Mouse (Mus musculus): ENCODE data around the gene Rflna.

Gene Rflna

DNA sequence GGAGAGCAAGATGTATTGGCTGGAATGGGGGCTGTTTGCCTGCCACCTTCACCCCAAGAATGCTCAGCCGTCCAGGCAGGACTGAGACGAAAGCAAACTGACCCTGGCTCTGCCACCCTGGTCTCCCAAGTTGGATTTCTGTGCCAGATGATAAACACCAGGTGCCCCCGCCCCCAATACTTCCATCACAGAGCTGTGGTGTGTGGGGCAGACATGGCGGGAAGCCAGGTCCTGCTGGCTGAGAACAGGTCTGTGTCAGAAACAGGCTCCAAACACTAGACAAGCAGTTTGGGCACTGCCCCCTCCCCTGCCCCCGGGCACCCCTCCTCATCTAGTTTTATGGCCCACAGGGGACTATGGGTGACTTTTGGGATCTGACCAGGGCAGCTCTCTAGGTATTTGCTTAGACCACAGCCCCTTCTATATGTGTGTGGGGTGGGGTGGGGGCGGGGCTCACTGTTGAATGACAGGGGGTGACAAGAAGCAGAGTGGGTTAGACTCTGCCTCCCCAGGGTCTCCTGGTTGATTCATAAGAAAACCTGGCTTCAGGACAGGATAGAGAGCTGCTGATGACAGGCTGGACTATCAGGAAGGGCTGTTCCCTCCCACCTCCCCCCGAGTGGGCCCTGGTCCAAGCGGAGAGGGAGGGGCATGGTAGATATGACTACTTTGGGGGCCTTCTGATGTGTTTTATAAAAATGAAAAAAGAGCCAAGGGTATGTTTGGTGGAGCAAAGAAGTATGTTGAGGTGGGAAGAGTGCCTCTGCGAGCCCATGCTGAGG is 3.0 kb downstream of the Rflna start:
- in situ Hi-C loops (cut with MboI; ENCODE audit: unreplicated experiment in 2 of 2): no loop called here

DNA sequence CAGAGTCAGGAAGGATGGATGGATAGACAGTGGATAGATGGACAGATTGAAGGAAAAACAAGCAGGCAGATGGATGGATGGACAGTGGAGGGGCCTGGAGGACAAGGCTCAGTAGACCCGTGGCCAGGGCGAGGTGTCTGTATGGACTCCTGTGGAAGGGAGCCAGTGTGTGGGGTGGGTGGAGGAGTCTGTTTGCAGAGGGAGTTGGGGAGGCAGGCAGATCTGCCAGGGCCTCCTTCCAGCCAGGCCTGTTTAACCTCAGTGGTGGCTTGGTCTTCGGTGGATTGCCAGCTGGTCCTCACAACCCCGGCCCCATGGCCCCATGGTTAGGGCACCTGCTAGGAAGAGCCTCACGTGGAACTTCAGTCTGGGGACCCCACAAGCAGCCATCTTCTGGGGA is 3.9 kb downstream of the Rflna start:
- in situ Hi-C loops (cut with MboI; ENCODE audit: unreplicated experiment in 2 of 2): no loop called here

DNA sequence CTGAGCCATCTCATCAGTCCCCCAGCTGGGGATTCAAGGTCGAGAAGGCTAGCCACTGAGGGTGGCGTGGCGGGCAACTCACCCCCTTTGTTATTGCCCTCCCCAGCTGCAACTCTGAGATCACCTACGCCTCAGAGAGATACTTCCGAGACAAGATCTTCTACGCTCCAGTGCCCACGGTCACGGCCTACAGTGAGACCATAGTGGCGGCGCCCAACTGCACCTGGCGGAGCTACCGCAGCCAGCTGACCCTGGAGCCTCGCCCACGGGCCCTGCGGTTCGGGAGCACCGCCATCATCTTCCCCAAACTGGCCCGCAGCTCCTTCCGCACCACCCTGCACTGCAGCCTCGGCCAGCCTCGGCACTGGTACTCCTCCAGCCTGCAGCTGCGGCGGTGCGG is 8.1 kb downstream of the Rflna start:
- in situ Hi-C loops (cut with MboI; ENCODE audit: unreplicated experiment in 2 of 2): no loop called here

DNA sequence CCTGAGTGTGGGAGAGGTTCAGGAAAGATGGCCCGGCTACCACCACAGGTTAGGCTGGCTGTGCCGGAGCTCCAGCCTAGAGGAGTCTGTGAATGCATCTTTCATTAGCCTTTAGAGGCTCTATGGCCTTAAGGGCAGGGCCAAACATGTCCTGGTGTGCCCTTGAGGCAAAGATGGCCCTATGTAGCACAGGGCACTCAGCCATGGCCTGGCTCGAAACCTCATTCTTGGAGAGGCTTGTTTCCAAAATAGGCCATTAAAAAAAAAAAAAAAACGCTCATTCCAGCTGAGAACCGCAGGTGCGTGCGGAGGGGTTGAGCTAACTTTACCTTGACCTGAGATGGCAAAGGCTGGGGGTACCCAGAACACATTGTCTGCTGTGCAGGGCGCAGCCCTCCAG is 8.6 kb downstream of the Rflna start:
- in situ Hi-C loops (cut with MboI; ENCODE audit: unreplicated experiment in 2 of 2): no loop called here

DNA sequence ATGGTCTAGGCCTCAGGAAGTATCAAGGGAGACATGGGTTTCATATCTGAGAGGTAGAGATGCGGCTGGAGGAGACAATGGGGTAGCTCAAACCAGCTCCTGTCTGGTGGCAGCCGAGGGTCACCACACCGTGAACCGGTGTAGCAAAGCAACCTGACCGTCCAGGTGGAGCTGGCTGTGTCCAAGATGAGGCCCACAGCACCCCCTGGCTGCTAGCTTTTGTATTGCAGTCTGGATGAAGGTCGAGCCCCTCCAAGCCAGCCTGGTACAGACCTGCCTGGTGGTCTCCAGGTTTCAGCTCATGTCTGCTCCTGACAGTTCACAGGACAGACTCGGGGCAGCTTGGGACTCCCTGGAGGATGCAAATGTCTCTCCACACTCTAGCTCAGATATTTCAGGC is 11.5 kb downstream of the Rflna start:
- in situ Hi-C loops (cut with MboI; ENCODE audit: unreplicated experiment in 2 of 2): no loop called here

DNA sequence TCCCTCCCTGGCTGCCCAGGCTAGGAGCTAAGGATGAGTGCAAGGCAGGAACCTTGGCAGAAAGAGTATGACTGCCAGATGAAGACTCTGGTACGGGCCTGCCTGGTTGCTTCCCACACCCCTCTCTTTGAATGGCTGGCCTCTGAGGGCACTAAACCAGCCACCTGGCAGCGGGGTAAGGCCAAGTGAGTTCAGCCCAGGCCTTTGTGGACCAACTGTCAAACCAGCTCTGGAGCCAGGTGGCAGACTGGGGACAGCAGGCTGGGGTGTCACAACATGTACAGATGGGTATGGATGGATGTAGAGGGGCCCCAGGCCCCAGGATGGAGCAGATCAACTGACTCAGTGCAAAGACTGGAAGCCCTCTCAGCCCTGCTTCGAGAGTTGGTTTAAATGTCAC is 12.0 kb downstream of the Rflna start:
- in situ Hi-C loops (cut with MboI; ENCODE audit: unreplicated experiment in 2 of 2): no loop called here

DNA sequence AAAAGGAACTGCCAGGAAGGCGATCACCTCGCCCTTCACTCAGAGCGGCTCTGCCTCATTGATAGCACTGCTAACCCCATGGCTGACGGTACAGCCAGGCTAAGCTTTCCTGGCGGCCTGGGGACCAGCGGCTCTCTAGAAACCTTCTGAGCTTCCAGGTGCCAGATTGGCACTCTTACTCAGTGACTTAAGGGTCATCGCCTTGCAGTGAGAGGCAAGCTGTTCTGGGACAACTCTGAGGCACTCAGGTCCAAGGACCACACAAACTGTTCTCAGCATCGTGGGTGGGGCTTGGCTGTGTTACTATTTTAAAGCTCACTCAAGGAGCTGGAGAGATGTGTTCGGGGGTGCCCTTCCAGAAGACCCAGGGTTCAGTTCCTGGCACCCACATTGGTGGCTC is 12.6 kb downstream of the Rflna start:
- in situ Hi-C loops (cut with MboI; ENCODE audit: unreplicated experiment in 2 of 2): no loop called here

DNA sequence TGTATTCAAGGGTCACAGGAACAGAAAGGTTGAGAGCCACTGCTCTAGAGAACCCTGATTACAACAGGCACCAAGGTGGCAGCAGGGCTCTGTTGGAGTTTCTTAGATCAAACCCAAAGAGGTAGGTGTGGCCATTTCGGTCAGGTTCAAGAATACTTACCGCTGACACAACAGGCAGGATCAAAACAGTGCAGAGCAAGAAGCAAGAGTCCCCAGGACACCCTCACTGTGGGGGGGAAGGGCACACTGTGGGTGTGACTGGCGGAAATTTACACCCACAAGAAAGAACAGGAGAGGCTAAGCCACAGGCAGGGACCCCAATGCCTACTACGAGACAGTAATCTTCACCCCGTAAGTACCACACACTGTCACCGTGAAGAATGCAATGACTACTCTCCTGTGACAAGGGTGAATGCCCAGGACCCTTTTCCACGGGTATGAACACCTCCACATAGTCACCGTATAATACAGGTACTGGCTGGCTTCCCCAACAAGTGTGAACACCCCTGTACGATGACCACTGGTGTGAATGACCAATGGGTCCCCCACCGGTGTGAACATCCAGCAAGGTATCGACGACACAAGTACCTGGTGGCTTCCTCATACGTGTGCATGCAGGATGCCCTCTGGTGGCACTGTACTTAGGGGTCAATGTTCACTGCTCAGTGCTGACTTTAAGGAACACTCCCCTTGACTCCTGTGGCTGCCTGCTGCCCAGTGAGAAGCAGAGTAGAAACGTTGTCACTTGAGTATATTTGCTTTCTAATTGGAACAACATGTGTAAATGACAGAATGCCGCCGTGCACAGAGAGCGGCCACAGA is 13.6 kb downstream of the Rflna start:
- in situ Hi-C loops (cut with MboI; ENCODE audit: unreplicated experiment in 2 of 2): no loop called here

DNA sequence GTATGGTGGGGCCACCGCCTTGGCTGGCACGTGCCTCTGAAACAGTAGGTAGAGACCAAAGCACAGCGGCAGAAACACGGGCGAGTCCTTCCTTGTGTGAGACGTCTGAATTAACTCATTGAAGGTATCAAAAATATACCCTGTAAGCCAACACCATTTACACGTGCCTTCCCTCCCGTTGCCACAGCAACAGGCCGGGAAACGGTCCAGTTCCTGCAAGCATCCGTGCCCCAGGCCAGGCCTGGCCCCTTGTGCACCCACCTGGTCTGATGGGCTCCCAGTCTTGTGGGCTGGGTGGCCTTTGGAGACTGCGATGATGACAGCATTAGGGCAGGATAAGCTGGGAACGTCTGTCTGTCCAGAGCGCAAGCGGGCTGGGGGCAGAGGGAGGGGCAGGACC is 14.3 kb downstream of the Rflna start:
- in situ Hi-C loops (cut with MboI; ENCODE audit: unreplicated experiment in 2 of 2): no loop called here

DNA sequence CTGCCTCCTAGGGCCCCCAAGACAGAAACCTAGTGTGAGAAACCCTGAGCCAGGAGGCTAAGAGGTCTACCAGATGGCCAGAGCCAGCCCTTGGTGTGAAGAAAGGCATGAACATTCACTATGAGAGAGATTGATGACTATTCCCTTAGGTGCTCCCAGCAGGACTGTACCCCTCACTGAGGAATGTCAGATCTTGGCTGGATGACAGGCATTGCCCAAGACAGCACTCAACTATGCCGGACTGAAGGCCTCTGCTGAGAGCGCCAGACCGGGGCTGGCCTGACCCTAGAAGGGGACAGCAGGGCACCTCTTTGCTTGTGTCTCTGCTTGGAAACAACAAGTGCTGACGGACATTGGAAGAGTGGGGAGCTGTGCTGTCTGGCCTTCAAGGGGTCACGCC is 16.1 kb downstream of the Rflna start:
- in situ Hi-C loops (cut with MboI; ENCODE audit: unreplicated experiment in 2 of 2): no loop called here

DNA sequence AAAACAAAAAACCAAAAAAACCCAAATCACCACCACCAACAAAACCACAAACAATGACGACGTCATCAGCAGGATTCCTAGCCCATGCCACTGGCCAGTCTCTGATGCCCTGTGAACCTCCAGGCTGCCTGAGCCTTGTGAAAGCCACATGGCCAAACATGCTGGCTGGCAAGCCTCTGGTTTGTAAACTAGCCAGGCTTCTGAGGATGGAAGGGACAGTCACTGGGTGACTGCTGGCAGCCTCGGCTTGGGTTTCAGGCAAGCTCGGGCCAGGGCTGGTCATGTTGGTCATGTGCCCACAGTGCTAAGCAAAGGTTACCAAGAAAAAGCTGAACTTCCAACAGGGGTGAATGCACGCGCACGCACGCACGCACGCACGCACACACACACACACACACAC is 18.3 kb downstream of the Rflna start:
- in situ Hi-C loops (cut with MboI; ENCODE audit: unreplicated experiment in 2 of 2): no loop called here

DNA sequence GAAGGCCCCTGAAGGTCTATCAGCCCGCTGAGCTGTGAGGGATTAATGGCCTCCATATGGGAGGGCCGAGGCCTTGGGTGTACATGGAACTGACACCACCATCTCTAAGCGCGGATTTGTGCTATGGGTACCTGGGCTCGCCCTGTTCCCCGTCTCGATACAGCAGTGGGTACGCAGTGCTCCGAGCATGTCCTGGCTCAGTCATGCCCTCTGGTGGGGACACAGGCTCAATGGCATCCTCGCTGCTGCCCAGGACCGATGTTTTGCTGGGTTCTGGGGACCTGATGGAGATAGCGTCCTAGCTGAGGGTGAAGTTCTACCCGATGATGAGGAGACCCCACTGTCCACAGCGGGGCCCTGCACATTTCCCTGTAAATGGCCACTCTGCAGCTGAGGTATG is 21.0 kb downstream of the Rflna start:
- in situ Hi-C loops (cut with MboI; ENCODE audit: unreplicated experiment in 2 of 2): no loop called here

DNA sequence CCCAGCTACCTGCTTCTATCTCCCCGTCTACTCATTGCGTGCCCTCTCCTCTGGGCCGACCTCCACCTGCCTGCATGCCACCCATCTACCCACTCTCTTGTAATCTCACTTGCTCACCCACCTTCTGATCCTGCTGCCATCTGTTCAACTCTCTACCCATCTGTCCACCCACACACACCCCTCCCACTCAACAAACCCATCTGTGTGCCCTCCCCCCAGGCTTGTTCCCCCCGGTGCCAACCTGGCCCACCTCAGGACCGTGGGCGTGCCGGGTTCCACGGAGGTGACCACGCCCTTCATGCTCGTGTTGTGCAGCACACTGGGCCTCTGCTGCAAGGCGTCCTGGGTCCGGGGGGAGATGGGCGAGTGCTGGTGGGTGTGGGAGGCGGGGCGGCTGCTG is 25.4 kb downstream of the Rflna start:
- in situ Hi-C loops (cut with MboI; ENCODE audit: unreplicated experiment in 2 of 2): loop anchor here in 1 of 2 experiments (5.0 kb wide), 1 partner anchor 34 kb away; no protein-coding TSS in a partner anchor

DNA sequence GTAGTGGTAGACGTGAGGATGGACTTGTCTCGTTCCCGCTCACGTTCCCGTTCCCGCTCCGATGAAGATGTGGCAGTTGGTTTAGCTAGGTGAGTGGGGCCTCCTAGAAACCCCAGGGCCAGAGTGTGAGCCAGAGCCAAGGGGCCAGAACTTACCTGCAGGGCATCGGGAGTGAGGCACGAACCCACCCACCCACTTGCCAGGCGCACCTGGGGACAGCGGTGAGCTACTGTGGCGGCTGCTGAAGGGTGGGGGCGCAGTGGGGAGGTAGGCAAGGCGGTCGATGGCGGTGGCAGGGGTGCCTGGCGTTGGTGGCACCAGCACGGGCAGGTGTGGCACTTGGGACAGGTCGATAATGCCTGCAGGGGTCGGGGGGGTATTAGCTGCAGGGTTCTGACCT is 25.9 kb downstream of the Rflna start:
- in situ Hi-C loops (cut with MboI; ENCODE audit: unreplicated experiment in 2 of 2): loop anchor here in 1 of 2 experiments (5.0 kb wide), 1 partner anchor 33 kb away; no protein-coding TSS in a partner anchor

DNA sequence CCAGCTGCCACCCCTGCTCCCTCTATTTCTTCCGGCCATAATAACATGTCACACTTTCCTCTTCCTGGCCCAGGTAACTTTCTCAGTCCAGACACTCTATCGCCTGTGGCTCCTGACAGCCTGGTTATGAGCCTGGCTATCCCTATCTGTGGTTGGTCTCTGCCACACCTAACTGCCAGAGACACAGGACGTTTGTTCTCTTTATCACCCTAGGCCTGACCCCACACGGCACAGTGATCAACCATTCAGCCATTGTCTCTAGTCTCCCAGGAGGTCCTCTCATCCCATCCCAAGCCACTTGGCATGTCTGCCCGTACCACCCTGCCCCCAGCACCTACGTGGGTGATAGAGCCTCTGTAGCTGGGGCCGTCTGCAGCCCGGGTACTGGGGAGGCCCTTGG is 33.5 kb downstream of the Rflna start:
- in situ Hi-C loops (cut with MboI; ENCODE audit: unreplicated experiment in 2 of 2): no loop called here

DNA sequence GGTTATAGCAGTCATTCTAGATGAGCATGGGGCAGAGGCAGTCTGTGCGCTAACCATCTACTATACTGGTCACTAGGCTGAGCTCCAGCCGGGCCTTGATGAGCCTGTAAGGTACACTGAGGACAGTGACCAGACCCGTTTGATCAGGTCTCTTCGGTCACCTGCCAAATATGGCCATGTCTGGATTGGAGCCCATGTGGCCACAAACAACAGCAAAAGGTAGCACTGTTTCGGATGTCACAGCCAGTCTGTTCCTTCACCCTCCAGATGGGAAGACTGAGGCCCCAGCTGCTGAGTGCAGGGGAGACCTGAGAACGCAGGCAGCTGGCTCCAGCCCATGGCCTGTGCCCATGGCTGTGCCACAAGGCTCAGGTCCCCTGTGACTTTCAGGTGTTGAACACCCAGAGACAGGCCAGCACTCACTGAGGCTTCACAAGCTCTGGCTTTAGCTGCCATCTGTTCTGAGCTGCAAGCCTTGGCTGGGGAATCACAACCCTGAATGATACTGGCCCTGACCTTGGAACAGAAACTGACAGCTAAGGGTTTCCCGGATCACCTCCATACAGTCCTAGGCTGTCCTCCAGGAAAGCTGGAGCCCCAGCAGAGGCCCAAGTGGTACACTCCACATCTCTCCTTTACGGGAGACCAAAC is 36.5 kb downstream of the Rflna start:
- in situ Hi-C loops (cut with MboI; ENCODE audit: unreplicated experiment in 2 of 2): no loop called here

DNA sequence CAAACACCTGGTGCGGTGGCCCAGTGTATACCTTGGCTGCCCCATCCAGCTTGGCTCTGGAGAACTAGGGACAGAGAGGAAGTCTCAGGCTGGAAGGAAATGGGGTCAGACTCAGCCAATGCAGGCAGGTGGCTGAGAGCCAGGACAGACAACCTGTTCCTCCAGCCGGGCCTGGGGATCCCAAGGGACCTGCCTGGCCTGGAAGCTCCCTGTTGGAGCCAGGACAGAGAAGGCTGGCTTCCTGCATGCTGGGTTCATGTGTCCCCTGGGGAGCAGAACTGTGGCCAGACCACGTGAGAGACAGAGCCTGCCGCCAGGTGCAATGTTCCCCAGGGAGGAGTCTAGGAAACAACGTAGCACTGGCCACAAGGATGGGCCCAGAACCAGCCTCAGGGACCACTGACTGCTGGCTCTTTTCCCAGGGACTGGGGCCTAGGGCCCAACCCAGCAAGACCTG is 37.1 kb downstream of the Rflna start:
- in situ Hi-C loops (cut with MboI; ENCODE audit: unreplicated experiment in 2 of 2): no loop called here

DNA sequence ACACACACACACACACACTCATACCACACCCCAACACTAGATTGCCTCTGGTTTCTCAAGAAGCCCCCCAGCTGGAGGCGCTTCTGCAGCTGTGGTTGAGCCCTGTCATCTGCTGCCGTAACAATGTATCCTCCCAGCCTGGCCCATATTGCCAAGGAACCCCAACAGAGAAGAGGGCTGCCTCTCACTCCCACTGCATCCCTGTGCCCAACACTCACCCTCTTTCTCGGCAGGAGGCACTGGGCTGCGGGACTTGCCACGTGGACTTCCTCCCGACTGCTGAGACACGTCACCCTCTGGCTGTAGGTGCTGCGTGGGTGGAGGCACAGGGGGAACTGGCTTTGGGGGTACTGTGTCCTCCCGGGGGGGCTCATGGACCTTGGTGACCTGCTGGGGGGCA is 38.6 kb downstream of the Rflna start:
- in situ Hi-C loops (cut with MboI; ENCODE audit: unreplicated experiment in 2 of 2): no loop called here

DNA sequence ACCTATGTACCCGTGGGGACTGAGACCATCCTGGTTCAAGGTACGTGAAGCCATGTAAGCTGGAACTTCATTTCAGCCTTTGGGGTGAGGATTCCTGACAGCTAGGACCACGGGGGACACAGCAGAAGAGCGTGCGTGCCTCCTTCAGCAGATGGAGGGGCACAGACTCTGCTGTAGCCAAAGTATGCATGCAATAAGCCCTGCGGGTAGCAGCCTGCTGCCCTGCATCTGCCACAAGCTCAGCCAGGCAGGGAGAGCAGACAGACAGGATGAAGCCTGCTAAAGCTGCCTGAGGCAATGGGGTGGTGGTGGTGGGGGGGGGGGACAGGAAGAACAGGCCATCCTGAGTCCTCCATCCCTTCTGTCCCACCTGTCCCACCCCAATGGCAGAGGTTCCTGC is 40.4 kb downstream of the Rflna start:
- in situ Hi-C loops (cut with MboI; ENCODE audit: unreplicated experiment in 2 of 2): no loop called here

DNA sequence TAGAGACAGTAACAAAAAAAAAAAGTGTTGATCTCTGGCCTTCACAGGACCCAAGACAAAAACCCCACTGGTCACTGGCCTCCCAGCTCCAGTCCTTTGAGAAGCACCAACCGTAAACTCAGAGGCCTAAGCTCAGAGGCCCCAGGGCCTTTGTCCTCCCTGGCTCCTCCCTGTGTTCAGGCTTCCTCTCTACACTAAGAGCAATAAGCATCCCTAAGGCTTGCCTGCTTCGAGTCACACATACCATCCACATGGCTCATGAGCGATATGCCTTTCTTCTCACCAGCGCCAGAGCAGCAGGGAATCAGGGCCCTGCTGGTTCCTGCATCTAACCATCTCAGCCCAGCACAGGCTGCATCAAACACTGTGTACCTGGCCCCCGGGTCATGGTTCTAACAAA is 42.2 kb downstream of the Rflna start:
- in situ Hi-C loops (cut with MboI; ENCODE audit: unreplicated experiment in 2 of 2): no loop called here

DNA sequence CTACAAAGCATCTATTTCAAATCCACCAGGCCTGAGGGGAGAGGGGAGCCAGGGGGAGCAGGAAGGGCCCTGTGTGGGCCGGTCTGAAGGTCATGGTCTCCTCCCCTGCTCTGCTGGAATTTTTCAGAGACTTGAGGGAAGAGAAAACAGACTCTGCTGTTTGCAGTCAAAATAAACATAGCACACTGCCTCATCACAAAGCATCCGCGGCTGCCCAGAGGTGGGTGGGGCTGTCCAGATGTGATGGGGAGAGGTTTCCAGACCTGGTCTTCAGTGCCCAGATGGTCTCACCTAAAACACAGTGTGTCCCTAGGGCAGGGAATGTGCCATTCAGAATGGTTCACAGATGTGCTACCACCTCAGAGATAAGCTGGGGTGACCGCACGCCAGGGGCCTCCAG is 43.4 kb downstream of the Rflna start:
- in situ Hi-C loops (cut with MboI; ENCODE audit: unreplicated experiment in 2 of 2): no loop called here
